19 mouse cellular contexts compared by ENCODE assay signal in genomic region chr7:136417327-136417726, GRCm38 (mm10).
DNase-seq lines count a peak whose midpoint lies in the region; ATAC-seq and TF ChIP-seq lines count a peak whose summit lies in the region.
"Had no signal": no experiment of that assay in that cellular context is flagged by ENCODE, and none has a peak within 500 bp of the region (broad histone marks: within the 10 kb centered on the region; RNA-seq: fewer than 3 reads in every experiment).

No protein-coding gene starts in this region.

- no peak for DNase-seq in kidney, postnatal 10 days
- no peak for DNase-seq in neural tube, embryonic 10.5 days (ENCODE audit: extremely low spot score, low spot score)
- DNase-seq in stomach, postnatal 0 days (ENCODE audit: low spot score) = no peak
- DNase-seq: adrenal gland, postnatal 14 days; cerebellum, adult 18-20 months; cerebellum, adult 9-11 months; cerebellum, postnatal 36 days; gastrocnemius, postnatal 14 days; heart, adult 2 months had no signal

- H3K9ac ChIP-seq in kidney, embryonic 14.5 days (ENCODE audit: low read depth, low read length) = no peak overlapping the region
- no peak overlapping the region for H3K9ac ChIP-seq in neural tube, embryonic 13.5 days
- H3K9ac ChIP-seq in limb, embryonic 12.5 days (replicated peaks) = no peak overlapping the region
- H3K9ac ChIP-seq in stomach, postnatal 0 days (ENCODE audit: low read length) = no peak overlapping the region
- H3K9ac ChIP-seq: embryonic facial prominence, embryonic 13.5 days; forebrain, embryonic 12.5 days; heart, embryonic 12.5 days; hindbrain, embryonic 14.5 days had no signal

- H3K9me3 ChIP-seq in kidney, embryonic 14.5 days (ENCODE audit: control insufficient read depth, low read length) = no peaks in the 10 kb centered on the region
- H3K9me3 ChIP-seq in neural tube, embryonic 13.5 days = no peaks in the 10 kb centered on the region
- no peaks in the 10 kb centered on the region for H3K9me3 ChIP-seq in limb, embryonic 12.5 days
- no peaks in the 10 kb centered on the region for H3K9me3 ChIP-seq in stomach, postnatal 0 days (ENCODE audit: control insufficient read depth, low read length)
- H3K9me3 ChIP-seq: embryonic facial prominence, embryonic 13.5 days; forebrain, embryonic 12.5 days; heart, embryonic 12.5 days; hindbrain, embryonic 10.5 days had no signal

- WGBS in kidney, embryonic 14.5 days = 52% methylated on average over 4 of the region's 4 CpGs
- WGBS in neural tube, embryonic 13.5 days = 67% methylated on average over 4 of the region's 4 CpGs
- 62% methylated on average over 4 of the region's 4 CpGs for WGBS in limb, embryonic 12.5 days
- WGBS in stomach, postnatal 0 days = 53% methylated on average over 4 of the region's 4 CpGs

- no peaks in the 10 kb centered on the region; the same call in 1 of the 2 replicates for H3K27me3 ChIP-seq in kidney, embryonic 14.5 days (ENCODE audit: control insufficient read depth, insufficient read depth, low read length)
- H3K27me3 ChIP-seq in neural tube, embryonic 13.5 days = no peaks in the 10 kb centered on the region
- H3K27me3 ChIP-seq in limb, embryonic 12.5 days = no peaks in the 10 kb centered on the region
- no peaks in the 10 kb centered on the region for H3K27me3 ChIP-seq in stomach, postnatal 0 days (ENCODE audit: control insufficient read depth, insufficient read depth, low read length)
- H3K27me3 ChIP-seq: Patski had no signal

- H3K4me1 ChIP-seq in kidney, embryonic 14.5 days (ENCODE audit: control insufficient read depth, insufficient read depth, low read length) = peaks cover 7% of the 10 kb centered on the region; the same call in 1 of the 2 replicates
- 0 out of 2 replicates have a peak, but pooled peaks cover 11% of the 10 kb centered on the region for H3K4me1 ChIP-seq in neural tube, embryonic 13.5 days (replicated peaks)
- peaks cover 37% of the 10 kb centered on the region for H3K4me1 ChIP-seq in limb, embryonic 12.5 days (replicated peaks)
- no peaks in the 10 kb centered on the region for H3K4me1 ChIP-seq in stomach, postnatal 0 days (replicated peaks; ENCODE audit: control insufficient read depth, insufficient read depth)
- H3K4me1 ChIP-seq: forebrain, embryonic 12.5 days; heart, embryonic 12.5 days had no signal

- H3K4me3 ChIP-seq in kidney, embryonic 14.5 days (ENCODE audit: low read length) = no peak overlapping the region
- H3K4me3 ChIP-seq in neural tube, embryonic 13.5 days = no peak overlapping the region
- no peak overlapping the region for H3K4me3 ChIP-seq in limb, embryonic 12.5 days (replicated peaks)
- H3K4me3 ChIP-seq in stomach, postnatal 0 days (ENCODE audit: low read depth, low read length) = no peak overlapping the region
- H3K4me3 ChIP-seq: embryonic facial prominence, embryonic 13.5 days; forebrain, embryonic 12.5 days; heart, adult 2 months; heart, embryonic 12.5 days; hindbrain, embryonic 10.5 days had no signal

- no peak for TF ChIP-seq EP300 in stomach, postnatal 0 days (optimal IDR thresholded peaks at IDR 0.05)

- no peak for TF ChIP-seq CTCF in stomach, postnatal 0 days (IDR thresholded peaks at IDR 0.05; ENCODE audit: low read depth)

- no peak overlapping the region for H3K27ac ChIP-seq in kidney, embryonic 14.5 days (ENCODE audit: low read depth, low read length)
- H3K27ac ChIP-seq in neural tube, embryonic 13.5 days (replicated peaks) = 0 out of 2 replicates have a peak overlapping the region, but pooled peaks have one; percentile 28
- peak overlapping the region; percentile 56; the same call in 1 of the 2 replicates for H3K27ac ChIP-seq in limb, embryonic 12.5 days
- no peak overlapping the region for H3K27ac ChIP-seq in stomach, postnatal 0 days (replicated peaks)
- H3K27ac ChIP-seq: embryonic facial prominence, embryonic 13.5 days; forebrain, embryonic 12.5 days; heart, adult 2 months; hindbrain, embryonic 10.5 days; hindbrain, embryonic 14.5 days had no signal

- H3K36me3 ChIP-seq in kidney, embryonic 14.5 days (ENCODE audit: control insufficient read depth, insufficient read depth, low read length) = no peaks in the 10 kb centered on the region
- H3K36me3 ChIP-seq in neural tube, embryonic 13.5 days = no peaks in the 10 kb centered on the region
- no peaks in the 10 kb centered on the region for H3K36me3 ChIP-seq in limb, embryonic 12.5 days
- H3K36me3 ChIP-seq in stomach, postnatal 0 days (ENCODE audit: control insufficient read depth, insufficient read depth, low read length) = no peaks in the 10 kb centered on the region
- H3K36me3 ChIP-seq: embryonic facial prominence, embryonic 13.5 days; forebrain, embryonic 12.5 days; heart, embryonic 12.5 days; hindbrain, embryonic 10.5 days had no signal

- peak; percentile 62; the same call in 1 of the 2 replicates for ATAC-seq in kidney, embryonic 14.5 days (ENCODE audit: low FRiP score, low TSS enrichment)
- no peak for ATAC-seq in neural tube, embryonic 13.5 days (ENCODE audit: low read depth)
- ATAC-seq in limb, embryonic 12.5 days (ENCODE audit: insufficient number of reproducible peaks, insufficient read depth, low FRiP score, low TSS enrichment, low read depth) = no peak
- ATAC-seq in stomach, postnatal 0 days (ENCODE audit: low FRiP score, low TSS enrichment) = no peak
- ATAC-seq: forebrain, embryonic 16.5 days; Patski had no signal

- no peak overlapping the region for H3K4me2 ChIP-seq in kidney, embryonic 14.5 days (replicated peaks; ENCODE audit: low read depth, low read length)
- no peak overlapping the region for H3K4me2 ChIP-seq in neural tube, embryonic 13.5 days
- no peak overlapping the region for H3K4me2 ChIP-seq in limb, embryonic 12.5 days
- no peak overlapping the region for H3K4me2 ChIP-seq in stomach, postnatal 0 days (replicated peaks; ENCODE audit: low read depth)
- H3K4me2 ChIP-seq: embryonic facial prominence, embryonic 13.5 days; forebrain, embryonic 12.5 days; heart, embryonic 12.5 days; hindbrain, embryonic 14.5 days had no signal

Comparison
In these comparisons a context has a peak if more than half of its experiments do, and no peak if none do; other contexts are left out.
1. H3K27ac ChIP-seq: peak in neural tube, embryonic 13.5 days (single experiment) and limb, embryonic 12.5 days (single experiment); none in kidney, embryonic 14.5 days (single experiment) and stomach, postnatal 0 days (single experiment).